Mouse (Mus musculus): ENCODE measurements around the gene Clstn1. TPM values are rescaled to one million over a fixed set of nuclear protein-coding genes. Genes with fewer than 3 reads are reported as not detected.

The Clstn1 gene
- polyA plus RNA-seq, 2 experiments = 1.3 to 1.4 TPM

DNA sequence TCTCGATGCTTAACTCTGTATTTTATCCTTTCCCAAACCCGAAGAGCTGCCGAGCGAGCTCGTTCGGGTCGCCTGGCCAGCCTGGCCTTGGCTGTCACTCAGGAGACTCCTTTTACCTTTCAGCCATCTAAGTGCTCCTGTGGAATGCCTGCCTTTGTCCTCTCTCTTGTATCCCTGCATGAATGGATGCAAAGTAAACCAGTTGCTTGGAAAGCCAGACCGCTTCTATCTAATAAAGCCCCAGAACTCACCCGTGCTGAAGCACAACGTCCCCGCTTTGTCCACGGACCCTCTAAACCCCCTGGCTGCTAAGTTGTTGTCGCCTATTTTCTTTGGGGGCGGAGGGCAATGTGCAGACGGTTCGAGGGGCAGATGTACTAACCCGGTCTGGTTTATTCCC, 40.5 kb downstream of the Clstn1 start:
- no peak for TF ChIP-seq CTCF (IDR thresholded peaks at IDR 0.05; ENCODE audit: low read depth)
- TF ChIP-seq EP300 (IDR thresholded peaks at IDR 0.05; ENCODE audit: low read depth) = no peak
- WGBS (ENCODE audit: insufficient replicate concordance) = 75% methylated on average over 17 of the region's 17 CpGs
- Histone ChIP-seq H3K4me2 (ENCODE audit: low read depth) (no peak overlapping the region), H3K4me1 (replicated peaks; ENCODE audit: control insufficient read depth in 2 of 2, insufficient read depth in 2 of 2, low read length in 1 of 2) (no peaks in the 10 kb centered on the region), H3K9me3 (ENCODE audit: control insufficient read depth, low read length) (no peaks in the 10 kb centered on the region), H3K27ac (no peak overlapping the region), H3K9ac (replicated peaks) (no peak overlapping the region), H3K36me3 (replicated peaks; ENCODE audit: control insufficient read depth, insufficient read depth, low read depth) (no peaks in the 10 kb centered on the region), H3K27me3 (ENCODE audit: control insufficient read depth, insufficient read depth, low read length) (no peaks in the 10 kb centered on the region), H3K4me3 (ENCODE audit: insufficient read depth in 1 of 2, low read depth in 2 of 2, low read length in 2 of 2) (no peak overlapping the region)
- no peak for ATAC-seq (ENCODE audit: insufficient read depth)
- no peak for DNase-seq (ENCODE audit: low read depth in 3 of 3, low spot score in 3 of 3)

DNA sequence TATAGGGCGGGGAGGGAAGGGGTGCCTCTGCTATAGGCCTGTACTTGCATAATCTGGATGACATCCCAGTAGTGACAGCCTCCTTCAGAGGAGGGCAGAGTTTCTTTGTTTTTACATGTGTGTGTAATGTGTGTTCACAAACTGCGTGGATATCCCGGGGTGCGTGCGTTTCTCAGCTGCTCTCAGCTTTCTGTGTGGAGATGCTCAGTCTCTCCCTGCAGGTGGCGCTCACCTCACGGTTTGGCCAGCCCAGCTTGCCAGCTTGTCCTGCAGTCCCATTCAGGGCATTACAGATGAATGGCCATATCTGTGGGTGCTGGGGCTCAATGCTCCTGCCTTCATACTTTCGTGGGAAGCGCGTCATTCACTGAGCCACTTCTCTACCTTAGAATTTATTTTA, 42.1 kb downstream of the Clstn1 start:
- no peak for ATAC-seq (ENCODE audit: insufficient read depth)

DNA sequence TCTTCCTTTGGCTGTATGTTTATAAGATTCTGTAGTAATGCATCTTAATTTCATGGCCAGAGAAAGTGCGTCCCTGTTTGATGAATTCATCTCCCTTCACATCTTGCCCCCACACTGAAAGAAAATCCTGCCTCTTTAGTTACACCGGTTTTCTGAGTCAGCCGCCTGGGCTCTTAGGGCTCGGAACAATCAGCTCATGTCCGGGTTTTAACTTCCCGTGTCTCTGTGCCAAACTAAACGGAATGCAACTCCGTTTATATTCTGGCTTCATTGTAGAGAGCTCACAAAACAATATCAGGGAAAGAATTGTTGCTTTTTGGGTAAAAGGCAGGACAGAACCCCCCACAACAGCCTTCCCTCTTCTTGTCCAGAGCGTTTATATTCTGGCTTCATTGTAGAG, 42.5 kb downstream of the Clstn1 start:
- no peak for TF ChIP-seq CTCF (IDR thresholded peaks at IDR 0.05; ENCODE audit: low read depth)
- no peak for TF ChIP-seq EP300 (IDR thresholded peaks at IDR 0.05; ENCODE audit: low read depth)
- no peak overlapping the region for H3K9ac ChIP-seq (replicated peaks)
- DNase-seq (ENCODE audit: low read depth in 3 of 3, low spot score in 3 of 3) = no peak
- no peak for ATAC-seq (ENCODE audit: insufficient read depth)
- H3K36me3 ChIP-seq (replicated peaks; ENCODE audit: control insufficient read depth, insufficient read depth, low read depth) = no peaks in the 10 kb centered on the region
- peaks cover 14 to 15% of the 10 kb centered on the region in 2 experiments for H3K4me1 ChIP-seq (replicated peaks; ENCODE audit: control insufficient read depth in 2 of 2, insufficient read depth in 2 of 2, low read length in 1 of 2)
- H3K27ac ChIP-seq = no peak overlapping the region
- H3K4me2 ChIP-seq (ENCODE audit: low read depth) = no peak overlapping the region
- no peak overlapping the region for H3K4me3 ChIP-seq (ENCODE audit: insufficient read depth in 1 of 2, low read depth in 2 of 2, low read length in 2 of 2)
- 75% methylated on average over 9 of the region's 9 CpGs for WGBS (ENCODE audit: insufficient replicate concordance)
- H3K27me3 ChIP-seq (ENCODE audit: control insufficient read depth, insufficient read depth, low read length) = no peaks in the 10 kb centered on the region
- H3K9me3 ChIP-seq (ENCODE audit: control insufficient read depth, low read length) = no peaks in the 10 kb centered on the region

More for the DNA sequence above, 42.1 kb downstream of the Clstn1 start:
- H3K27ac ChIP-seq = no peak overlapping the region
- H3K4me1 ChIP-seq (replicated peaks; ENCODE audit: control insufficient read depth in 2 of 2, insufficient read depth in 2 of 2, low read length in 1 of 2) = peaks cover 10 to 11% of the 10 kb centered on the region in 2 experiments
- no peaks in the 10 kb centered on the region for H3K36me3 ChIP-seq (replicated peaks; ENCODE audit: control insufficient read depth, insufficient read depth, low read depth)
- 52% methylated on average over 10 of the region's 10 CpGs for WGBS (ENCODE audit: insufficient replicate concordance)
- H3K9me3 ChIP-seq (ENCODE audit: control insufficient read depth, low read length) = no peaks in the 10 kb centered on the region
- no peak overlapping the region for H3K9ac ChIP-seq (replicated peaks)
- H3K4me3 ChIP-seq (ENCODE audit: insufficient read depth in 1 of 2, low read depth in 2 of 2, low read length in 2 of 2) = no peak overlapping the region
- H3K4me2 ChIP-seq (ENCODE audit: low read depth) = no peak overlapping the region
- H3K27me3 ChIP-seq (ENCODE audit: control insufficient read depth, insufficient read depth, low read length) = no peaks in the 10 kb centered on the region
- TF ChIP-seq EP300 (IDR thresholded peaks at IDR 0.05; ENCODE audit: low read depth) = no peak
- TF ChIP-seq CTCF (IDR thresholded peaks at IDR 0.05; ENCODE audit: low read depth) = peak; percentile 91
- DNase-seq (ENCODE audit: low read depth in 3 of 3, low spot score in 3 of 3) = peak in 1 of 3 experiments; percentile 28

DNA sequence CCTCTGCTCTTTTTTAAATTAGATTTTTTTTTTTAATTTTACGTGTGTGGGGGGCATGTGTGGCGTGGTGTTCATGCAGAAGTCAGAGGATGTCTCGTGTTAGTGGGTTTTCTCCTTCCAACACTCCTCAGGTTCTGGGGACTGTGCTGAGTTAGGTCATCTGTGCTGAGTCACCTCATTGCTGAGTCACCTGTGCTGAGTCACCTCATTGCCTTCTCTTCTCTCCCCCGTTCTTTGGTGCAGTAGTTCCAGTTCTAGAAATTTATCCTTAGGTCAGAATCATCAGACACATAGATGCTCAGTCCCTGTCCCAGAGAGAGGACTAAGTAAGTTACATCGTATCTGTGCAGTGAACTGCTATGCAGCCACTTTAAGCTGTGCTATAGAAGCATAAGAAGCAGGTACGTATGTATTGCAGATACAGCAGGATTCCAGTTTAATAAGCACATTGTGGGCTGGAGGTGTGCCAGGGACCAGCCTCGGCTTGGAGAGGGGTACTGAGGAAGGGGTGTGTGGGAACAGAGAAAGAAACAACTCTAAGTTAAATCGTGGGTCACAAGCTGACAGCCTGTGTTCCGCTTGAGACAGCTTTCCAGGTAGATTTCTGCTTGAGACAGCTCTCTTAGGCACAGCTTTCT, 46.5 kb downstream of the Clstn1 start:
- no peak for TF ChIP-seq CTCF (IDR thresholded peaks at IDR 0.05; ENCODE audit: low read depth)
- 0 out of 2 replicates have a peak, but pooled peaks have one; percentile 47 for TF ChIP-seq EP300 (IDR thresholded peaks at IDR 0.05; ENCODE audit: low read depth)
- Histone ChIP-seq H3K27ac (peak overlapping the region; percentile 83), H3K9me3 (ENCODE audit: control insufficient read depth, low read length) (no peaks in the 10 kb centered on the region), H3K4me3 (ENCODE audit: insufficient read depth in 1 of 2, low read depth in 2 of 2, low read length in 2 of 2) (no peak overlapping the region), H3K4me1 (replicated peaks; ENCODE audit: control insufficient read depth in 2 of 2, insufficient read depth in 2 of 2, low read length in 1 of 2) (peaks cover 15 to 21% of the 10 kb centered on the region in 2 experiments), H3K4me2 (ENCODE audit: low read depth) (peak overlapping the region; percentile 39), H3K27me3 (ENCODE audit: control insufficient read depth, insufficient read depth, low read length) (no peaks in the 10 kb centered on the region), H3K9ac (replicated peaks) (peak overlapping the region; percentile 27; the same call in 1 of the 2 replicates), H3K36me3 (replicated peaks; ENCODE audit: control insufficient read depth, insufficient read depth, low read depth) (no peaks in the 10 kb centered on the region)
- 57% methylated on average over 9 of the region's 9 CpGs for WGBS (ENCODE audit: insufficient replicate concordance)
- DNase-seq (ENCODE audit: low read depth in 3 of 3, low spot score in 3 of 3) (peak; percentile 60 to 74 (median 65)), ATAC-seq (ENCODE audit: insufficient read depth) (peak; percentile 89)

DNA sequence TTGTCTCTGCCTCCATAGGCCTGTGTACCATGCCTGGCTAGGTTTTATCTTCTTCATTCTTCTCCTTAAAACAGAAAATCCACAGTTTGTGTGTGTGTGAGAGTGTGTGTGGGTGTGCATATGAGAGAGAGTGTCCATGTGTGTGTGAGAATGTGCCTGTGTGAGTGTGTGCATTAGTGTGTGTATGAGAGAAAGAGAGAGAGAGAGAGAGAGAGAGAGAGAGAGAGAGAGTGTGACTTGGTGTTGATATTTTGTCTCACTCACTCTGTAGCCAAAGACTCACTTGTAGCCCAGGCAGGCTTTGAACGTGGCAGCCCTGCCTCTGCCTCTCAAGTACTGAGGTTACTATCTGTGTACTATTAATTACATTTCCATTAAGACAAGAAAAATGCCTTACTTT, 47.9 kb downstream of the Clstn1 start:
- H3K4me1 ChIP-seq (replicated peaks; ENCODE audit: control insufficient read depth in 2 of 2, insufficient read depth in 2 of 2, low read length in 1 of 2) = peaks cover 15 to 21% of the 10 kb centered on the region in 2 experiments
- WGBS (ENCODE audit: insufficient replicate concordance) = 35% methylated on average over 1 of the region's 1 CpGs
- DNase-seq (ENCODE audit: low read depth in 3 of 3, low spot score in 3 of 3) (no peak), ATAC-seq (ENCODE audit: insufficient read depth) (no peak)
- no peak overlapping the region for H3K4me3 ChIP-seq (ENCODE audit: insufficient read depth in 1 of 2, low read depth in 2 of 2, low read length in 2 of 2)
- TF ChIP-seq EP300 (IDR thresholded peaks at IDR 0.05; ENCODE audit: low read depth) = no peak
- no peak for TF ChIP-seq CTCF (IDR thresholded peaks at IDR 0.05; ENCODE audit: low read depth)
- H3K36me3 ChIP-seq (replicated peaks; ENCODE audit: control insufficient read depth, insufficient read depth, low read depth) = no peaks in the 10 kb centered on the region
- H3K9me3 ChIP-seq (ENCODE audit: control insufficient read depth, low read length) = no peaks in the 10 kb centered on the region
- H3K27me3 ChIP-seq (ENCODE audit: control insufficient read depth, insufficient read depth, low read length) = no peaks in the 10 kb centered on the region
- H3K4me2 ChIP-seq (ENCODE audit: low read depth) = no peak overlapping the region
- no peak overlapping the region; the same call in 1 of the 2 replicates for H3K9ac ChIP-seq (replicated peaks)
- H3K27ac ChIP-seq = no peak overlapping the region

Measured in liver, embryonic 14.5 days (tissue).